Mouse (Mus musculus): ENCODE measurements around the gene Gata2.

The Gata2 gene

DNA sequence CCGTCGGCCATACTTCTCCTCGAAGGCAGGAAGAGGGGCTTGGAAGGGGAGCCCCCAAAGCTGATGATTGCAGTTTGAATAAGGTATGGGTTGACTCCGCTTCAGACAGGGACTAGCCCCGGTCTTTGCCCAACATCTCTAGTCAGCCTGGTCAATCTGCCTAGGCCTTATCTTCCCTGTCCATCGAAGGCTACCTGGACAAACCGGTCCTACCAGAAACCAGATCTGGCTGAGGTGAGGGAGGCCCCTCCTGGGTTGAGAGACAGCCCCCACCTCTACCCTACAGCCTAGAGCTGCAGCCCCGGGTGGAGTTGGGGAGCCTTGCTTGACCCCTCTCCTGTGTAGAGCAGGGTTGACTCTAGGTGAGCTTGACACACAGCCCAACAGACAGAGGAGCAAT is 40.3 kb downstream of the Gata2 start:
- in situ Hi-C loops (cut with MboI; ENCODE audit: low pct_unique_long_range_greater_than_20kb in 1 of 2, low sequenced_read_pairs in 2 of 2, unreplicated experiment in 1 of 2): no loop called here

DNA sequence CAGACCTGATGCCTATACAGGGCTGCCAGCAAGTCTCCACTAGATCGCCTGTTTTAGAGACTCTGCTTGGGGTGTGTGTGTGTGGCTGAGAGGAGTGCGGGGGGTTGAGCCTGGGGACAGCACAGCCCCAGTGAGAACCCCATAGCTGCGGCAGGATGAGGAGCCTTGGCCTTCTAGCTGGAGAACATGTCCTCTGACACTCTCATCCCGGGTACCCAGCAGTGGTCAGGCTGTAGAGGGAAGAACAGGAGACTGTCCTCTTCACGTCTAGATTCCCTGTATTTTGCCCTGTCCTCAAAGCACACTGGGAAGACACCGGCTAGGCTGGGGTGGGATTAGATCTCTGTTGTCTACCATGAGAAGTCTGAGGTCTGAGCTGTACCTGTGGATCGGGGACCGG is 41.8 kb downstream of the Gata2 start:
- in situ Hi-C loops (cut with MboI; ENCODE audit: low pct_unique_long_range_greater_than_20kb in 1 of 2, low sequenced_read_pairs in 2 of 2, unreplicated experiment in 1 of 2): loop anchor here in 1 of 2 experiments (5.0 kb wide), 1 partner anchor 43 kb away; the partner anchor contains the start of gene Gata2

DNA sequence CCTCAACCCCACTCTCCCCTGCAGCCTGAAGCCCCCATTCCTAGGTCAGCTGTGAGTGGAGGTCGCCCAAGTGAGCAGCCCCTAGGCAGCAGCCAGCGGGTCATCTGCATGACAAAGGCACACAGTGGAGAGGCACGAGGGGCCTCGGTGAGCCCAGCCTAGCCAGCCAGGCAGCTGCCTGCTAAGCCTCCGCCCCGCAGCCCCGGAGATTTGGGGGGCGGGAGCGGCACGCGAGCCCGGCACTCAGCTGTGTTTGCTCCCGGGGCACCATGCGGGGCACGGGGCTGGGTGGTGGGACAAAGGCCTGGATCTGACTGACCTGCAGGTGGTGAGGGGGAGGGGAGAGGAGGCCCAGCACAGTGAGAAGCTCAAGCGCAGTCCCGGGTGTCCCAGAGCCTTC is 42.3 kb downstream of the Gata2 start:
- in situ Hi-C loops (cut with MboI; ENCODE audit: low pct_unique_long_range_greater_than_20kb in 1 of 2, low sequenced_read_pairs in 2 of 2, unreplicated experiment in 1 of 2): loop anchor here in 1 of 2 experiments (5.0 kb wide), 1 partner anchor 44 kb away; the partner anchor contains the start of gene Gata2

DNA sequence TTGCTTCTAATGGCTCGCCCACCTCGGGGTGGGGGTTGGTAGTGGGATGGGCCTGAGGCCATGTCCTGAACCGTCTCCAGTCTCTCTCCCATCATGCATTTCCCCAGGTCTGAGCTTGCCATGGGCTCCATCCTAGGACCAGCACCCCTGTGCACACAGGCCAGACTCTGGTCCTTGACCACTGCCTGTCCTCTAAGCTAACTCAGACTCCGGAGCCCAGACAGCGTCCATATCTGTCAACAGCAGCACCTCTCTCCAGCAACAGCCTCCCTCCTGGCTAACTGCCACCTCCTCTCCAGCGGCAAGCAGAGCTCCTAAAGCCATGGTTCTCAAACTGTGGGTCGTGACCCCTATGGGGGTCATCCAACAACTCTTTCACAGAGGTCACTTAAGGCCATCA is 42.8 kb downstream of the Gata2 start:
- in situ Hi-C loops (cut with MboI; ENCODE audit: low pct_unique_long_range_greater_than_20kb in 1 of 2, low sequenced_read_pairs in 2 of 2, unreplicated experiment in 1 of 2): loop anchor here in 1 of 2 experiments (5.0 kb wide), 1 partner anchor 44 kb away; the partner anchor contains the start of gene Gata2

DNA sequence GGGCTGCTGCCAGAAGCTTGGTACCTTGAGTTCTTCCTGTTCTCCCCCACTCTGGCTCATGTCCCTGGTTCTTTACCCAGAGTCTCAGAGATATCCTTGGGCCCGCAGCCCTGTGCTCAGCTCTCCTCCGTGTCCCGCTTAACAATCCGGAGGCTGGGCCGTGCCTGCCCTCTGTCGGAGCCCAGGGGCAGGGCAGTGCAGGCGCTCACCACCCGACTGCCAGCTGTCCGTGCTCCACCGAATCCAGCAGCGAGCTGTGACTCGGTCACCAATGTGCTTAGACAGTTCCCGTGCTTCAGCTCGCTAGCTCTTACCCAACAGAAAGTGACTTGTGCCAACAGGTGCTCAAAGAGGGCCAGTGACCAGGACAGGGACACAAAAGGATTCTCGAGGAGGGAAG is 48.9 kb downstream of the Gata2 start:
- in situ Hi-C loops (cut with MboI; ENCODE audit: low pct_unique_long_range_greater_than_20kb in 1 of 2, low sequenced_read_pairs in 2 of 2, unreplicated experiment in 1 of 2): no loop called here

DNA sequence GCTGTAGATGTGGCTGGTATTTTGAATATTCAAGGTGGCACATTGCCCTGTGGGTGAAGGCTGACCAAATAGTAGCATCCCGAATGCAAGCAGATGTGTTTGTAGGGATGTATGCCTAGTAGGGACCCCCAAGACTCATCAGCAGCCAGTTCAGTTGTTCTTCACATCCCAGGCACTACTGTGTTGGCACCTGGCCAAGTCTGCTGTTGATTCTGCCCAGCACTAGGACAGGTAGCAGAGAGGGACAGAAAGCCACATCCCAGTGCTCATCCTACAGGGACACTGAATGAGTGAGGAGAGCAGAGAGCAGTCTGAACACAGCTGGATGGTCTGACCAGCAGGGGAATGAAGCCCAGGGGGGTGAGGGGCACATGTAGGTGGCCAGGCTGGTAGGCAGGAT is 55.5 kb downstream of the Gata2 start:
- in situ Hi-C loops (cut with MboI; ENCODE audit: low pct_unique_long_range_greater_than_20kb in 1 of 2, low sequenced_read_pairs in 2 of 2, unreplicated experiment in 1 of 2): no loop called here

DNA sequence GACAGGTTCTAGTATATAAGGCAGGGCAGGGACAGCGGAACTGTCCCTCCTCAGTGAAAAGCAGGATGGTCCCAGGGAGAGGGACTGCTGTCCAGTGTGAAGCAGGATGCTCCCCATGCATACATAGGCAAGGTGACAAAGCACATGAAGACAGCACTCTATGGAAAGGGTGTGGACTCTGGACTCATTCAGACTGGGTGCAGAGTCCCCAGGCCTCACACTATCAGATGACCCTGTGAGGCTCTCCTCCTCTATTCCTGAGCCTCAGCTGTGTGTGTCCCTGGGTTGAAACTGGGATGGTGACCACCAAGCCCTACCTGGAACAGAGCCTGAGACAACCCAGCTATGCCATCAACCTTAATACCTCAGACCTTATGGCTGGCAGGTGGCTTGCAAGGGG is 57.7 kb downstream of the Gata2 start:
- in situ Hi-C loops (cut with MboI; ENCODE audit: low pct_unique_long_range_greater_than_20kb in 1 of 2, low sequenced_read_pairs in 2 of 2, unreplicated experiment in 1 of 2): no loop called here

DNA sequence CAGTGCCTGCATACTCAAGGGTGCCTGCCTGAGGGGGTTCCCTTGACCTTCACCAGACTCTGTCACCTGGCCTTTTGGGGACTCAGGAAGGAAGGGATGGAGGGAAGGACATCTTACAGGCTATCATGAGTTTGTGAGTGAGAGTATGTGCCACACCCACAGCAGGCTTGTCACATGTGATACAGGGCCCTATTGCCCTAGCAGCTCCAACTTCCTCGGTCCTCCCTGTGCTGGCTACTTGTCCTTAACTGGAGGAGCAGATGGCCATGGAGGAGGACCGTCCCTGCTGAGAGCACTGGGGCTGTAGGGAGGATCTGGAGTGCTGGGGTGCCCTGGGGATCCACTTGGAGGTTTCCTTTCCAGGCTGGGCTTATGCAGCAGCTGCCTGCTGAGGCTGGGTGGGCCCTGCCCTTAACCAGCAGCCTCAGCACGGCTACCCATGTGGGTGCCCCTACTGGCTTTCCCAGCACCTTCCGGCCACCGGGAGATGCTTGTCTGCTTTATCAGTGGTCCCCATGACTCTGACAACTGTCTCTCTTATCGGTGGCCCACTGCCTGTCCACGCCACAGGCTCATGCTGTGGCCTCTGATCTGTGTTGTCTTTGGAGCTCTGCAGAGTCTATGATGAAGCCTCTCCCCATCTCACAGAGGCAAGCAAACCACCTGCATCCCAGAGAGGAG is 58.2 kb downstream of the Gata2 start:
- in situ Hi-C loops (cut with MboI; ENCODE audit: low pct_unique_long_range_greater_than_20kb in 1 of 2, low sequenced_read_pairs in 2 of 2, unreplicated experiment in 1 of 2): no loop called here

DNA sequence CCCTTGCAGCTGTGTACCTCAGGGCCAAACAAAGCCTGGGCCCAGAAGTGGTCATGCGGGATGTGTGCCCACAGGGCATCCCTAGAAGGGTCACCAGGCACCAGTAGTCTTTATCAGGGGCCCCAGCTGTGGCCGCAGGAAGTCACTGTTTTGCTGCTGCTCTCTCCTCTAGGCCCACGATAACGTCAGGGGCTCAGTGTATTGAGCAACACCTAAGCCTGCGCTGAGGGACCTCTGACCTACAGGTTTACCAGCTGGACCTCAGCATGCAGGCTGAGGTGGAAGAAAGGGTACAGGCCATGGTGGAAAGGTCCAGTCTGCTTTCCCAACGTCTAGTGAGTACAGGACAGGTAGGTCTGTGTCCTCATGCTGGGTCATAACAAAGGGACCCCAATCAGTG is 60.4 kb downstream of the Gata2 start:
- in situ Hi-C loops (cut with MboI; ENCODE audit: low pct_unique_long_range_greater_than_20kb in 1 of 2, low sequenced_read_pairs in 2 of 2, unreplicated experiment in 1 of 2): no loop called here

DNA sequence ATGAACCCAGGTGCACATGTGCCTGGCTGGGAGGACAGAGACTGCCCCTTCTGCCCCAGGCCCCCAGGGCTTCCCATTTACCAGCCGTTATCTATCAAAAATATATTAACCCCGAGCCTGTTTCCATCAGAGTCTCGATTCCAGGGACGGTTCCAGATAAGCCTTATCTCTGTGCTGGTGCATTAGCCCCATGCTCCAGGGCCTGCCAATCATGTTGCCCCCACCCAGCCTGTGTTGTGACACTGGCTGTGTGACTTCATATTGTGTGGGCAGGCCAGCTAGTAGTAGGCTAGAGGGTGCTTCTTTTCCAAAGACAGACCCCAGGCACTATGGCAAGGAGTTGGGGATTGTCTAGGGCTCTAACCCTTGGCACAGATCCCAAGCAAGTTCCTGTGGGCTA is 61.7 kb downstream of the Gata2 start:
- in situ Hi-C loops (cut with MboI; ENCODE audit: low pct_unique_long_range_greater_than_20kb in 1 of 2, low sequenced_read_pairs in 2 of 2, unreplicated experiment in 1 of 2): no loop called here
